Mouse (Mus musculus): Measurements from ENCODE around the gene Specc1l.

Specc1l gene

GRCm38 (mm10) chr10:75211807-75212645 lies at the start of gene Specc1l:
TSS of gene Specc1l (plus strand) at chr10:75212073.
- in situ Hi-C loops (cut with MboI, MseI): no loop called here

DNA sequence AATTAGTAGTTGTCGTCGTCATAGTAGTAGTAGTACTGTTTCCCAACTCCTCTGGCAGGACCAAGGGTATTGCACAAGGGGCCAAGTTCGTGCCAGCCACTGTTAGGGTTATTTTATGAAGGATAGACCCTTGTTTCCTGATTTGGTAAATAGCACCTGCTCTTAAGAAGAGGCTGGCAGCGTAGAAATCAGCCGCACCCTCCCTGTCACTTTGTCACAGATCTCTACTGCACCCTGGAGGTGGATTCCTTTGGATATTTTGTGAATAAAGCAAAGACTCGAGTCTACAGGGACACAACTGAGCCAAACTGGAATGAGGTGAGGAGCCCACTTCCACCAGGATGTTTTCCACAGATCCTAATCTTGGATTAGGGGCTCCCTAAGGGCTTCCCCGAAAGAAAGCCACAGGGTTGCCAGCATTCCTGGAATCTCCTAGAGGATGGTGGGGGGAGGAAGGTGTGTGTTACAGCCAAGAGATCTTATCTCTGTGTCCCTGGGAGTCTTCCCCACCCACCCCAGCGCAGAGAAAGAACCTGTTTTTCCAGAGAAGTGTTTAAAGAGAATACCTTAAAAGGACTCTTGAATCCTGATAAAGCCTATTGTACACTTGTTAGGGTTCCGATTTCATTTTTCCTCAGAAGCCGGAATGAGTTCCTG lies 45.9 kb upstream of the Specc1l start:
- in situ Hi-C loops (cut with MboI, MseI): no loop called here

- in situ Hi-C loops (cut with MboI, MseI): no loop called here
These were observed 45.3 kb upstream of the Specc1l start for GRCm38 (mm10) chr10:75166601-75167000.

DNA sequence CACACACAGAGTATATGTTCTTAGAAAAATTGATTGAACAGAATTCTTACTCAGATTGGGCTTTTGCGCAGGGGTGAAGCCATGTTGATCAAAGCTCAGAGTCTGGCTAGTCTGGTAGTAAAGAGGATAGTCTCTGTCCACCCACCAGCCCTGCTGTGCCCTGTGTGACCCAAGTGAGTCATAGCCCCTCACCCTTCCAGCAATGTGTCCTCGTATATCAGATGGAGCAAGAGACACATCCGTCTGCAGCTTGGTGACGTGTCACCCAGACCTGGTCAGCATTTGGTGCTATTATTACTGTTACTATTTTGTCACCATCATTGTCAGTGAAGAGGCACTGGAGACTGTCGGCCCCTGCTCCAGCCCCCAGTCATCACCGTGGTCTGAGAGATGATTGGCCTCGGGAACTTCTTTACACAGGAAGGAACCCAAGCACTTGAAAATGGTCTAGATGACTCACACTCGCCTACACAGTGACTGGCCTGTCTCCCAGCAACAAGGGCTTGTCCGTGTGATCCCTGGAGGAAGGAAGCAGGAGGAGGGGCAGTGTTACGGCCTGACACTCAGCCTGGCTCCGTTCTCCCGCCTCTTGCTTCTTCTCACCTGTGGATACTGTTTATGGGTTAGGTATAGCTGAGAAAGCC lies 41.5 kb upstream of the Specc1l start:
- in situ Hi-C loops (cut with MboI, MseI): no loop called here

DNA sequence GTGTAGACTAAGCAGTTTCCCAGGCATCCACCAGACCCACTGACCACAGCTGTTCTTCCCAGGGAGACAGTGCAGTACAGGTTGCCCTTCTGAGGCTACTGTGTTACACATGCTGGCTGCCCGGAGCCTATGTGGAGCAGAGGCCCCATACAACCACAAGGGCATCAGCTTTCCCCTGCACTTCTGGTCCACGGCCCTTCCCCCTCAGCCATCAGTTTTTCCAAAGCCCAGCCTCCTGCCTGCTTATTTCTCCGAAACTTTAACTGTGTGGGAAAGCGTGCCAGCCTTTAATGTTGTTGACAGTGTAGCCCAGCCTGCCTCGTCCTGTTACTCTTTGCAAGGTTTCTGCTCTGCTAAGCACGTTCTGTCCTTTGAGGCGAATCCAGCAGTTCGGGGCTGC lies 38.8 kb upstream of the Specc1l start:
- in situ Hi-C loops (cut with MboI, MseI): no loop called here

- in situ Hi-C loops (cut with MboI, MseI): no loop called here
These were observed 38.2 kb upstream of the Specc1l start for GRCm38 (mm10) chr10:75173712-75174111.

- in situ Hi-C loops (cut with MboI, MseI): no loop called here
These were observed 35.4 kb upstream of the Specc1l start for GRCm38 (mm10) chr10:75176494-75176893.

- in situ Hi-C loops (cut with MboI, MseI): no loop called here
These were observed 33.0 kb upstream of the Specc1l start for GRCm38 (mm10) chr10:75178911-75179310.

DNA sequence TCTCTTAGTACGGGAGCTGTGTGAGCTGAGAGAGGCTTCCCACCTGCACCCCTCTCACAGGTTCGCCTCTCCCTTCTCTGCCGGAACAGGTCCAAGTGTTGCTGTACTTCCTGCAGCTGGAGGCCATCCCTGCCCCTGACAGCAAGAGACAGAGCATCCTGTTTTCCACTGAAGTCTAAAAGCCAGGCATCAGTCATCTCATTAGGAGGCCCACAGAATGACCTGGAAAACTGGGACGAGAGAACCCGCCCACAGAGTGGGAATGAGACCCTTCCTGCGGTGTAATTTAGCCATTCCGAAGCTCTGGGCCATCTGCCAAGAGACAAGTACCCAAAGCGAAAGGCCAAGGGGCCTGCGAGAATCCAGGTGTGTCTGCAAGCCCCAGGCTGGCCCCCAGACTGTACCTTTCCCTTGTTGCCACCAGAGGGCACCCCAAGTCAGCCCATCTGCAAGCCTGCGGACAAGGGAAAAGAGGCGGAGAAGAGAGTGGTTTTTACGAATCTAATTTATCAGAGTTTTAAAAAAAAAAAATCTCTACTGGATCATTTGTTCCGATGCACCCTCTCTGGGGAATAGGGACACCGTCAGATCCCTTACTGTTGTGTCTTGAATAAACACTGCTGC lies 29.6 kb upstream of the Specc1l start:
- in situ Hi-C loops (cut with MboI, MseI): loop anchor here (5.0 to 10.0 kb wide), 3 partner anchors 65 to 303 kb away; no protein-coding TSS in a partner anchor

GRCm38 (mm10) chr10:75184826-75185225 lies 27.0 kb upstream of the Specc1l start:
- in situ Hi-C loops (cut with MboI, MseI): loop anchor here (5.0 to 10.0 kb wide), 3 partner anchors 62 to 300 kb away; no protein-coding TSS in a partner anchor

GRCm38 (mm10) chr10:75186551-75186950 lies 25.3 kb upstream of the Specc1l start:
- in situ Hi-C loops (cut with MboI, MseI): loop anchor here (5.0 to 10.0 kb wide), 2 partner anchors 61 to 298 kb away; no protein-coding TSS in a partner anchor

GRCm38 (mm10) chr10:75187366-75188056 lies 24.4 kb upstream of the Specc1l start:
- in situ Hi-C loops (cut with MboI, MseI): loop anchor here (5.0 to 10.0 kb wide), 2 partner anchors 60 to 297 kb away; no protein-coding TSS in a partner anchor

DNA sequence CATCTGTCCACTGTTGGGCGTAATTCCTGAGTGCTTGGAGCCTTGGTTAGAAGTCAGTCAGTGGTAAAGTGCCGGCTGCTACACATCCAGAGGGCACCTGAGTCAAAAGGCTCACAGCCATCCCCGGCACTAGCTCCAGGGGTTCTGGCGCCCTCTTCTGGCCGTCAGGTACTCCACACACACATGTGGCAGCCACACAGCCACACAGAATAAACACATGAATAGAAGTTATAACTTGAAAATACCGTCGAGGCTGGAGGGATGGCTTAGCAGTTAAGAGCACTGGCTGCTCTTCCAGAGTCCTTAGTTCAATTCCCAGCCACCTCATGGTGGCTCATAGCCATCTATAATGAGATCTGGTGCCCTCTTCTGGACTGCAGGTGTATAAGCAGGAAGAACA lies 20.2 kb upstream of the Specc1l start:
- in situ Hi-C loops (cut with MboI, MseI): no loop called here

DNA sequence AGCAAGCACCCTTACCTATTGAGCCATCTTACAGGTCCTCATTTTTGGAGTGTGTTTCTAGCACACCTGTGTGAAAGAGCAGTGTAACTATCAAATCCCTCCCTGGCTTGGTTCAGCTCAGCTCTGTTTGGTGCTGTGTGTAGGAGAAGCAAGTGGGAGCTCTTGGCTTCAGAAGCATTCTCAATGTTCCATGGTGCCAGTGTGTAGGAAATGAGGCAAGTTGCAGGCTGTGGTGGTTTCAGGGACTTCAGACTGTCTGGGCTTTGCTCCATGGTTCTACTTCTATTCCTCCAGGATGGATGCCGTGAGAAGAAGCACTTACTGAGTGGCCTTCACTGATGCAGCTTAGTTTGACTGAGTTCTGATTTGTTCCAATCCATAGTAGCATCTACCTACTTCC lies 14.1 kb upstream of the Specc1l start:
- in situ Hi-C loops (cut with MboI, MseI): no loop called here

DNA sequence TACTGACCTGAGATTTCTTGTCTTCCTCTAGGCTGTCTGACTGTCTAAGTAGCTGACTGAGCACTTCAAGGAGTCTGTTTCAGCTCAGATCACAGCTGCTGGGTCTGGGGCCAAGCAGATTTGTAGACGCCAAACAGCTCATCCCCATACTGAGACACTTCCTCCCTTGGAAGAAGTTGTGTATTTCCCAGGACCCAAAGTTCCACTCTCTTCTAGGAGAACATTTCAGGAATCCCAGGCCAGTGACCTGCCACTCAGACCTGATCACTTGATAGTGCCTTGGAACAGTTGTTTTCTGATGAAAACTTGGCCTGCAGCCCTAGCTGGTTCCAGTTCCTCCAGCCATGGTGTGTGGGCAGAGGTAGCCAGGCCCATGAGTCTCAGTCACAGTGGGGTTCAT lies 11.1 kb upstream of the Specc1l start:
- in situ Hi-C loops (cut with MboI, MseI): loop anchor here in 1 of 2 experiments (5.0 kb wide), 1 partner anchor 247 kb away; no protein-coding TSS in a partner anchor

DNA sequence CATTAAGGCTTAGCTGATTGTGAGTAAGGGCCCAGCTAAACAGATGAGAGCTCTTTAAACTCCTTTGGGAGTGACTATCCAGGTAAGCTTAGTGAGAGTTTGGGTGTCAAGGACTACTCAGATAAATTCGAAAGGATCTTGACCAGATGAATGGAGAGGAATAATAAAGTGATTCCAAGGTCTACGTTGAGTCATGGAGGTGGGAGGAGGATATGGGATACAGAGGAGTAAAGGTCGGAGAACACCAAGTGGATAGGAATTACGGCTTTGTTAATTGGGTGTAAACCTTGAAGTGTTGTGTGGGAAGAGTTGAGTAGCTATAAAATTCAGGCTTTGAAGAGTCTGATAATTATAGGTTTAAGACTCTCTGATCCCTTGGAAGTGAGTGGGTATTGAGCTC lies 5.7 kb upstream of the Specc1l start:
- in situ Hi-C loops (cut with MboI, MseI): no loop called here

DNA sequence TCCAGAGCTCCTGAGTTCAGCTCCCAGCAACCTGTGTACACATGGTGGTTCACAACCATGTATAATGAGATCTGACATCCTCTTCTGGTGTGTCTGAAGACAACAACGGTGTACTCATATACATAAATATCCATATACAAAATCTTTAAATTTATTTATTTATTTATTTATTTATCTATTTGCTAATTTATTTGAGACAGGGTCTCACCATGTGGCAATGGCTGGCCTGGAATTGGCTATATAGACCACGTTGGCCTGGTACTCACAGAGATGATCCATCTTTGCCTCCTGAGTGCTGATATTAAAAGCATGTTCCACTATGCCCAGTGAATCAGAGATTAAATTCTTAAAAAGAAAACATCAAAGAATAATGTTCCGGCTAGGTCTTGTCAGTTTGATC lies 1.0 kb upstream of the Specc1l start:
- in situ Hi-C loops (cut with MboI, MseI): no loop called here

- in situ Hi-C loops (cut with MboI, MseI): no loop called here
These were observed 1.1 kb downstream of the Specc1l start for GRCm38 (mm10) chr10:75212981-75213380.

DNA sequence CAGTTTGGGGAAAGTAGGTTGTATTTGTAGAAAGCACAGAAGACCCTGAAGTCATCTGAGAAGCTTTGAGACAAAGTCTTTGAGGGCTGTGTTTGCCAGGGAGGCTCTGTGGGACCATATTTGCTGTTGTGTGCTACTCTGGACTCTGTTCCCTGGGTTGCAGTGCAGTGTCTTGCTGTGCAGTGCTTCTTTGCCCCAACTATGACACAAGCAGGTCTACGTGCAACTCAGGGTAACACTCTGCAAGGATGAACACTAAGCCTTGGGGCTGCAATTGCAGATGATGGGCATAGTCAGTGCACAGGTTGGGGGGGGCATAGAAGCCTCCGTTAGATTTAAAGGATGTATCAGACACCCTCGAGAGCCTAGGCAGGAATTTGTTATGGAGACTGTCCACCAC lies 8.8 kb downstream of the Specc1l start:
- in situ Hi-C loops (cut with MboI, MseI): no loop called here

- in situ Hi-C loops (cut with MboI, MseI): no loop called here
These were observed 10.2 kb downstream of the Specc1l start for GRCm38 (mm10) chr10:75221936-75222610.
